16 mouse cellular contexts compared by ENCODE assay signal in the genomic region with DNA sequence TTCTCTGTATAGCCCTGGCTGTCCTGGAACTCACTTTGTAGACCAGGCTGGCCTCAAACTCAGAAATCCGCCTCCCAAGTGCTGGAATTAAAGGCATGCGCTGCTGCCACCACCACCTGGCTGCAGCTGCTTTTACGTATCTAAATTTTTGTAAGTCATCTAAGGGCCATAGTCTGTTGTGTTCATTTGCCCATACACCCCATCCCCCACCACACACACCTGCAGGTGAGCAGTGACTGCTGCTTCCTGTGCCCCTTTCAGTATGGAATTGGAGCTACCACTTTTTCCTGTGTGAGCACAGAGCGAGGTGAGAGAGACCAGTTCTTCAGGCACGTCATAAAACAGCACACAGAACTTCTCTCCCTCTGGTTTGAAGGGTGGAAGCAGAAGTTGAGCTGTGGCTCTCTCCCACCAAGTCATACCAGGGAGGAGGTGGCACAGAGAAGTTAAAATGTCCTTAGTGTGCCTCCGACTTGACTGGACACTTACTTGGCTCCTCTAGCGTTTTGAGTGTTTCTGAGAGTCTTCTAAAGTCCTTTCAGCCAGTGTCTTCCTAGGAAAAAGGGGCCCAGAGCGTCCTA. TPM values are rescaled to one million over a fixed set of nuclear protein-coding genes. Genes with fewer than 3 reads are reported as not detected.
DNase-seq lines count a peak whose midpoint lies in the region; ATAC-seq and TF ChIP-seq lines count a peak whose summit lies in the region.
"Had no signal": no experiment of that assay in that cellular context is flagged by ENCODE, and none has a peak within 500 bp of the region (broad histone marks: within the 10 kb centered on the region; RNA-seq: fewer than 3 reads in every experiment).

No protein-coding gene starts in this region.

- H3K4me2 ChIP-seq in kidney, postnatal 0 days (ENCODE audit: low read length) = no peak overlapping the region
- no peak overlapping the region for H3K4me2 ChIP-seq in limb, embryonic 11.5 days (ENCODE audit: low read depth, severe bottlenecking)
- H3K4me2 ChIP-seq: embryonic facial prominence, embryonic 15.5 days; limb, embryonic 13.5 days; neural tube, embryonic 15.5 days had no signal

- no peak for TF ChIP-seq CTCF in kidney, postnatal 0 days (IDR thresholded peaks at IDR 0.05; ENCODE audit: low read depth)

- no peaks in the 10 kb centered on the region for H3K9me3 ChIP-seq in kidney, postnatal 0 days (replicated peaks; ENCODE audit: low read length)
- no peaks in the 10 kb centered on the region for H3K9me3 ChIP-seq in limb, embryonic 11.5 days (ENCODE audit: control insufficient read depth, low read length)
- H3K9me3 ChIP-seq: embryonic facial prominence, embryonic 15.5 days; limb, embryonic 13.5 days; neural tube, embryonic 15.5 days had no signal

- no peaks in the 10 kb centered on the region for H3K36me3 ChIP-seq in kidney, postnatal 0 days (ENCODE audit: insufficient read depth, low read length)
- H3K36me3 ChIP-seq in limb, embryonic 11.5 days (ENCODE audit: control insufficient read depth, insufficient read depth, low read length) = no peaks in the 10 kb centered on the region
- H3K36me3 ChIP-seq: embryonic facial prominence, embryonic 15.5 days; limb, embryonic 13.5 days; neural tube, embryonic 15.5 days had no signal

- H3K4me1 ChIP-seq in kidney, postnatal 0 days (replicated peaks; ENCODE audit: insufficient read depth, low read length) = peaks cover 10% of the 10 kb centered on the region; the same call in 1 of the 2 replicates
- H3K4me1 ChIP-seq in limb, embryonic 11.5 days (ENCODE audit: control insufficient read depth, insufficient read depth, low read length) = 0 out of 2 replicates have a peak, but pooled peaks cover 3% of the 10 kb centered on the region
- H3K4me1 ChIP-seq: neural tube, embryonic 15.5 days had no signal

- intact Hi-C loops in left cerebral cortex, postnatal 36 days (cut with DNase I) = no loop called here

- H3K27ac ChIP-seq in kidney, postnatal 0 days = peak overlapping the region; percentile 42
- H3K27ac ChIP-seq in limb, embryonic 11.5 days (replicated peaks; ENCODE audit: low read depth, low read length) = no peak overlapping the region
- H3K27ac ChIP-seq: embryonic facial prominence, embryonic 15.5 days; limb, embryonic 13.5 days; neural tube, embryonic 15.5 days had no signal

- H3K27me3 ChIP-seq in kidney, postnatal 0 days (ENCODE audit: insufficient read depth, low read length) = no peaks in the 10 kb centered on the region
- no peaks in the 10 kb centered on the region for H3K27me3 ChIP-seq in limb, embryonic 11.5 days (ENCODE audit: control insufficient read depth, insufficient read depth, low read length)
- H3K27me3 ChIP-seq: embryonic facial prominence, embryonic 15.5 days; limb, embryonic 13.5 days; neural tube, embryonic 15.5 days had no signal

- no peak for DNase-seq in kidney, postnatal 0 days (ENCODE audit: low spot score)
- no peak for DNase-seq in kidney, adult 9 months
- no peak for DNase-seq in limb, embryonic 11.5 days (ENCODE audit: low spot score)
- DNase-seq in thymus, adult 18-20 months = peak; percentile 66 to 80
- DNase-seq in left cerebral cortex, postnatal 36 days (ENCODE audit: low spot score in 2 of 2) = no peak
- DNase-seq in left cerebral cortex, adult 9 months (ENCODE audit: low spot score in 2 of 2) = no peak
- DNase-seq in adrenal gland, adult (ENCODE audit: inconsistent age in 2 of 2, low spot score in 1 of 2) = no peak
- DNase-seq: adrenal gland, postnatal 10 days; cerebellum, postnatal 36 days; lung, adult 2 months had no signal

- no peak overlapping the region for H3K4me3 ChIP-seq in kidney, postnatal 0 days (replicated peaks; ENCODE audit: low read depth, low read length)
- H3K4me3 ChIP-seq in limb, embryonic 11.5 days (ENCODE audit: low read depth, low read length) = no peak overlapping the region
- H3K4me3 ChIP-seq: embryonic facial prominence, embryonic 15.5 days; limb, embryonic 13.5 days; neural tube, embryonic 15.5 days had no signal

- no peak for ATAC-seq in kidney, postnatal 0 days (replicated peaks; ENCODE audit: low FRiP score, low read depth)
- ATAC-seq in common myeloid progenitor, adult 5-6 weeks (replicated peaks; ENCODE audit: low read depth, poor library complexity, severe bottlenecking) = 0 out of 2 replicates have a peak, but pooled peaks have one; percentile 24
- ATAC-seq in limb, embryonic 11.5 days (ENCODE audit: insufficient number of reproducible peaks, low FRiP score, low TSS enrichment, low read depth) = 0 out of 2 replicates have a peak, but pooled peaks have one; percentile 47
- ATAC-seq: forebrain, embryonic 14.5 days; midbrain, embryonic 16.5 days had no signal

- WGBS in kidney, postnatal 0 days = 74% methylated on average over 8 of the region's 8 CpGs
- 61% methylated on average over 8 of the region's 8 CpGs for WGBS in limb, embryonic 11.5 days

- H3K9ac ChIP-seq in kidney, postnatal 0 days (ENCODE audit: low read depth, low read length) = no peak overlapping the region
- no peak overlapping the region for H3K9ac ChIP-seq in limb, embryonic 11.5 days (ENCODE audit: low read length)
- H3K9ac ChIP-seq: embryonic facial prominence, embryonic 15.5 days; limb, embryonic 13.5 days; neural tube, embryonic 15.5 days had no signal

RNA-seq across cellular contexts. Expression of gene Tns3, which starts 36.4 kb away (rescaled TPM):
- 17.6 and 18.2 TPM in 2 replicates for polyA plus RNA-seq in kidney, postnatal 0 days (2015; fragmentation: Nextera tagmentation; extraction: Ambion mirVana)
- total RNA-seq in common myeloid progenitor, adult 5-6 weeks (2017) = 9.9 and 16.8 TPM in 2 replicates
- polyA plus RNA-seq in limb, embryonic 11.5 days (2014; fragmentation: Nextera tagmentation; extraction: Ambion mirVana) = 26.0 and 26.7 TPM in 2 replicates
- 10 to 100 TPM; 36.9 to 39.4 TPM for total RNA-seq in left cerebral cortex, postnatal 36 days (2021)

Comparison
In these comparisons a context has a peak if more than half of its experiments do, and no peak if none do; other contexts are left out.
1. DNase-seq: peak in thymus, adult 18-20 months (2 of 2); none in kidney, postnatal 0 days (single experiment), kidney, adult 9 months (single experiment), limb, embryonic 11.5 days (single experiment), left cerebral cortex, postnatal 36 days (0 of 2), left cerebral cortex, adult 9 months (0 of 2) and adrenal gland, adult (0 of 2).